Mouse (Mus musculus) frontal cortex, postnatal 25 days (tissue): ENCODE measurements around the gene Hs3st6.

ENCODE experiments used
- DNase-seq, 2 experiments: peaks; one replicate each; pipeline ENCODE4 v3.0.0; 2022; ENCODE audit warnings: low spot score in 2 of 2

Hs3st6 gene

GRCm38 (mm10) chr17:24728184-24728583 is 24.6 kb upstream of the Hs3st6 start:
- DNase-seq, result no peak

GRCm38 (mm10) chr17:24729067-24729466 is 23.7 kb upstream of the Hs3st6 start:
- DNase-seq, result no peak

- no peak for DNase-seq
Observed at GRCm38 (mm10) chr17:24730787-24731186, 22.0 kb upstream of the Hs3st6 start.

- DNase-seq, result no peak
Observed at GRCm38 (mm10) chr17:24732233-24732935, 20.4 kb upstream of the Hs3st6 start.

- no peak for DNase-seq
Observed at GRCm38 (mm10) chr17:24733434-24734050, 19.2 kb upstream of the Hs3st6 start.

GRCm38 (mm10) chr17:24734513-24734912 is 18.3 kb upstream of the Hs3st6 start:
- no peak for DNase-seq

- no peak for DNase-seq
Observed at GRCm38 (mm10) chr17:24735446-24735845, 17.3 kb upstream of the Hs3st6 start.

GRCm38 (mm10) chr17:24736330-24737051 is 16.3 kb upstream of the Hs3st6 start, which contains the start of gene Msrb1:
Gene Msrb1, plus strand, starts transcription at chr17:24736642.
- peak; percentile 79 to 85 for DNase-seq

GRCm38 (mm10) chr17:24737135-24737810 is 15.5 kb upstream of the Hs3st6 start:
- no peak for DNase-seq

GRCm38 (mm10) chr17:24738238-24738637 is 14.6 kb upstream of the Hs3st6 start:
- no peak for DNase-seq

- no peak for DNase-seq
Observed at GRCm38 (mm10) chr17:24739926-24740325, 12.9 kb upstream of the Hs3st6 start.

- no peak for DNase-seq
Observed at GRCm38 (mm10) chr17:24742307-24742706, 10.5 kb upstream of the Hs3st6 start.

- DNase-seq, result no peak
Observed at GRCm38 (mm10) chr17:24743896-24744295, 8.9 kb upstream of the Hs3st6 start.

GRCm38 (mm10) chr17:24744381-24744780 is 8.4 kb upstream of the Hs3st6 start:
- no peak for DNase-seq

- DNase-seq, result peak; percentile 68 to 81
Observed at GRCm38 (mm10) chr17:24745526-24746497, 7.0 kb upstream of the Hs3st6 start.

- DNase-seq, result no peak
Observed at GRCm38 (mm10) chr17:24746986-24747385, 5.8 kb upstream of the Hs3st6 start.

GRCm38 (mm10) chr17:24751528-24751927 is 1.3 kb upstream of the Hs3st6 start:
- no peak for DNase-seq

GRCm38 (mm10) chr17:24757394-24757793 is 4.6 kb downstream of the Hs3st6 start:
- DNase-seq, result no peak

- no peak for DNase-seq
Observed at GRCm38 (mm10) chr17:24761121-24761520, 8.3 kb downstream of the Hs3st6 start.

- no peak for DNase-seq
Observed at GRCm38 (mm10) chr17:24765016-24765905, 12.5 kb downstream of the Hs3st6 start.
